Mouse (Mus musculus) right cerebral cortex, postnatal 10 days (tissue): ENCODE results near the gene Klhdc3.

Source experiments
- DNase-seq, 2 experiments: peaks; one replicate each; pipeline ENCODE4 v3.0.0; 2021; ENCODE audit warnings: low spot score in 2 of 2

Gene Klhdc3

GRCm38 (mm10) chr17:46680760-46681373, at the start of gene Klhdc3:
Gene Klhdc3, minus strand, starts transcription at chr17:46680914.
- peak; percentile 98 to 99 for DNase-seq

GRCm38 (mm10) chr17:46728904-46729318, 48.2 kb upstream of the Klhdc3 start, which contains the start of gene Gnmt:
Gene Gnmt, minus strand, starts transcription at chr17:46729168.
- no peak for DNase-seq

- DNase-seq: no peak
Observed at GRCm38 (mm10) chr17:46728496-46728895, 47.8 kb upstream of the Klhdc3 start.

- no peak for DNase-seq
Observed at GRCm38 (mm10) chr17:46728021-46728420, 47.3 kb upstream of the Klhdc3 start.

GRCm38 (mm10) chr17:46727271-46727670, 46.6 kb upstream of the Klhdc3 start:
- DNase-seq: no peak

- DNase-seq: no peak
Observed at GRCm38 (mm10) chr17:46725731-46726645, 45.3 kb upstream of the Klhdc3 start.

GRCm38 (mm10) chr17:46725273-46725672, 44.6 kb upstream of the Klhdc3 start:
- no peak for DNase-seq

GRCm38 (mm10) chr17:46724477-46725084, 43.9 kb upstream of the Klhdc3 start:
- no peak for DNase-seq

- no peak for DNase-seq
Observed at GRCm38 (mm10) chr17:46721077-46721476, 40.4 kb upstream of the Klhdc3 start.

- DNase-seq: no peak
Observed at GRCm38 (mm10) chr17:46714756-46715481, 34.2 kb upstream of the Klhdc3 start.

- no peak for DNase-seq
Observed at GRCm38 (mm10) chr17:46713849-46714248, 33.1 kb upstream of the Klhdc3 start.

GRCm38 (mm10) chr17:46712442-46712841, 31.7 kb upstream of the Klhdc3 start:
- DNase-seq: no peak

- peak; percentile 63 to 65 for DNase-seq
Observed at GRCm38 (mm10) chr17:46711612-46712271, 31.0 kb upstream of the Klhdc3 start.

- DNase-seq: peak; percentile 96
Observed at GRCm38 (mm10) chr17:46710959-46711597, 30.4 kb upstream of the Klhdc3 start, which contains the start of gene Pex6. Gene Pex6, plus strand, starts transcription at chr17:46711463.

- DNase-seq: no peak
Observed at GRCm38 (mm10) chr17:46706375-46707089, 25.8 kb upstream of the Klhdc3 start.

GRCm38 (mm10) chr17:46704887-46705835, 24.4 kb upstream of the Klhdc3 start, which contains the start of gene Ppp2r5d:
Gene Ppp2r5d, minus strand, starts transcription at chr17:46705111.
- DNase-seq: peak; percentile 98 to 99

- peak in 1 of 2 experiments; percentile 42 for DNase-seq
Observed at GRCm38 (mm10) chr17:46703971-46704886, 23.5 kb upstream of the Klhdc3 start.

- no peak for DNase-seq
Observed at GRCm38 (mm10) chr17:46702506-46702905, 21.8 kb upstream of the Klhdc3 start.
